Mouse (Mus musculus): ENCODE measurements at regions not wholly inside any gene's neighbourhood (a gene's known extent, or its start where the extent isn't known, plus 50 kb on each side); places are given as distances from the start of the nearest gene placed in this dataset.
A peak's percentile ranks its signal among the peaks of the same experiment; 100 is the strongest.

DNA sequence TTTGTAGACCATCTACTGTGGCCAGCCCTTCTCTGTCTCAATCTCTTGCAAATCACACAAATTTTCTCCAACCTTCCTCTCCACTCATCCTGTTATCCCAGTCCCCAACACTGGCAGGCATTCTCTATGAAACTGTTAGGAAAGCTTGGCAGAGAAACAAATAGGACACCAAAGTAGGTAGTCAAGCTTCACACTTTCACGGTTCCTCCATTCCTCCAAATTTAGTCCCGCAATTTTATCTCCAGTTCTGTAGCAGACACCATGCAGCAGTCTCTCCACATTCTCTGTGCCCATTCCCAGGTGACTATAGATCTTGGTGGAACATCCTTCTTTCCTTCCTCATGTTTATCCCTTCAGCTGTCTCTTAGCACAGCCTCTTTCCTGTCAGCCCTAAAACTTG is 856.9 kb downstream of the Zpld1 start:
- Histone ChIP-seq H3K27ac (ENCODE audit: low read length) (no peak overlapping the region), H3K4me3 (replicated peaks; ENCODE audit: low read length) (no peak overlapping the region), H3K27me3 (replicated peaks; ENCODE audit: control insufficient read depth, insufficient read depth, low read length) (no peaks in the 10 kb centered on the region), H3K36me3 (ENCODE audit: control insufficient read depth, insufficient read depth) (no peaks in the 10 kb centered on the region), H3K9ac (replicated peaks; ENCODE audit: low read depth, low read length) (no peak overlapping the region), H3K9me3 (ENCODE audit: control insufficient read depth, low read length) (no peaks in the 10 kb centered on the region), H3K4me2 (ENCODE audit: low read length) (no peak overlapping the region), H3K4me1 (replicated peaks; ENCODE audit: control insufficient read depth, insufficient read depth, low read length) (no peaks in the 10 kb centered on the region)
- ATAC-seq = no peak
- WGBS = 96% methylated on average over 2 of the region's 2 CpGs

DNA sequence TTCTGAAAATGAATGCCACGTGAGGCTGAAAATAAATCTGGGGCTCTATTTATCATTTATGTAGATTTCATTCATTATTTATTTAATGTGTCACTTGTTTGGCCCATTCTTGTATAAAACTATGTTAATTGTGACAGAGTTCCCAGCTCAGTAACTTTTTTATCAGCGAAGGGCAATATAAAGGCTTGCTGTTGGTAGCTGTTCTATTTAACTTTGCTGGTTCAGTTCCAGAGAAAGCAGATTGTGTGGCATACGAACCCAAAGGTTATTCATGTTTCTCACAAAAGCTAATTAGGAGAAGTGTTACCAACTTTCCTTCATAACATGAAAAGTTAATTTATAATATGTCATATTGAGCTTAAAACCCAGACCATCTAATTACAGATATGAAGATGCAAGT is 891.1 kb downstream of the Zpld1 start:
- Histone ChIP-seq H3K4me3 (replicated peaks; ENCODE audit: low read length) (no peak overlapping the region), H3K27ac (ENCODE audit: low read length) (no peak overlapping the region), H3K4me1 (replicated peaks; ENCODE audit: control insufficient read depth, insufficient read depth, low read length) (no peaks in the 10 kb centered on the region), H3K9me3 (ENCODE audit: control insufficient read depth, low read length) (no peaks in the 10 kb centered on the region), H3K4me2 (ENCODE audit: low read length) (no peak overlapping the region), H3K36me3 (ENCODE audit: control insufficient read depth, insufficient read depth) (no peaks in the 10 kb centered on the region), H3K9ac (replicated peaks; ENCODE audit: low read depth, low read length) (no peak overlapping the region), H3K27me3 (replicated peaks; ENCODE audit: control insufficient read depth, insufficient read depth, low read length) (no peaks in the 10 kb centered on the region)
- peak; percentile 72 for ATAC-seq
- 34% methylated on average over 3 of the region's 3 CpGs for WGBS

DNA sequence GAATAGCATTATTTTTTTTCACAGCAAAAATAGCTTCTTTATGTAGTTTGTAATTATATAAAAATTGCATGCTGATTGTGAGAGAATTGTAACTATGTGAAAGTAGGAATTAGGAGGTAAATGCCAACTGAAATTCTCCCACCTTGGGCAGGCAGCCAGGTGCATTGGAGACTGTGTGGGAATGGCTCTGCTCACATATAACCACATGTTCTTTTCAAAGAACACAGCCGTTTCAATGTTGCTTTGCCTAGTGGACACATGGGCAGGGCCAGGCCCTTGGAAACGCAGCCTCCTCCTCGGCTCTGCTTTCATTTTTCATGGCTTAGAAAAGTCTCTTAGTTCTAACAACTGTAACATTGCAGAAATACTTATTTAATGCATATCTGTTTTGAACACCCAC is 913.8 kb downstream of the Zpld1 start:
- Histone ChIP-seq H3K4me2 (ENCODE audit: low read length) (no peak overlapping the region), H3K36me3 (ENCODE audit: control insufficient read depth, insufficient read depth) (no peaks in the 10 kb centered on the region), H3K27me3 (replicated peaks; ENCODE audit: control insufficient read depth, insufficient read depth, low read length) (no peaks in the 10 kb centered on the region), H3K27ac (ENCODE audit: low read length) (no peak overlapping the region), H3K9ac (replicated peaks; ENCODE audit: low read depth, low read length) (no peak overlapping the region), H3K4me3 (replicated peaks; ENCODE audit: low read length) (no peak overlapping the region), H3K4me1 (replicated peaks; ENCODE audit: control insufficient read depth, insufficient read depth, low read length) (no peaks in the 10 kb centered on the region), H3K9me3 (ENCODE audit: control insufficient read depth, low read length) (no peaks in the 10 kb centered on the region)
- 0 out of 2 replicates have a peak, but pooled peaks have one; percentile 52 for ATAC-seq
- 30% methylated on average over 3 of the region's 3 CpGs for WGBS

DNA sequence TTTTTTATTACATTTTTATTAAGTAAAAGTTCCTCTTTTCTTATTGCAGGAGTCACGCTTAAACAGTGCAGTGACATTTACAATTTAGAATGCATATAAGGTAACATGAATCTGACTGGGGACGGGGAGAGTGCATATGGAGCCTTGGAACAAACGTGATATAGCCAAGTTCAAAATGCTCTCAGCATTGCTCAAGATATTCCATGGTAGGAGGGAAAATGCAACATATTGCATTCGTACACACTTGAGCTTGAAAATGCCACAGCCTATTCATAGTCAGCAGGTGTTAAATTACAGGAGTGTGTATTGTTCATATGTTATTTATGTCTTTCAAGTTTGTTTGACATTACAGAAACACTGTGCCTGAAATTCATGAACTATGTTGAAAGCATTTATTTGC is 922.8 kb downstream of the Zpld1 start:
- H3K36me3 ChIP-seq (ENCODE audit: control insufficient read depth, insufficient read depth) = no peaks in the 10 kb centered on the region
- no peaks in the 10 kb centered on the region for H3K27me3 ChIP-seq (replicated peaks; ENCODE audit: control insufficient read depth, insufficient read depth, low read length)
- WGBS = 59% methylated on average over 4 of the region's 4 CpGs
- H3K27ac ChIP-seq (ENCODE audit: low read length) = no peak overlapping the region
- no peak overlapping the region for H3K4me2 ChIP-seq (ENCODE audit: low read length)
- no peak overlapping the region for H3K9ac ChIP-seq (replicated peaks; ENCODE audit: low read depth, low read length)
- ATAC-seq = no peak
- no peak overlapping the region for H3K4me3 ChIP-seq (replicated peaks; ENCODE audit: low read length)
- no peaks in the 10 kb centered on the region for H3K9me3 ChIP-seq (ENCODE audit: control insufficient read depth, low read length)
- no peaks in the 10 kb centered on the region for H3K4me1 ChIP-seq (replicated peaks; ENCODE audit: control insufficient read depth, insufficient read depth, low read length)

DNA sequence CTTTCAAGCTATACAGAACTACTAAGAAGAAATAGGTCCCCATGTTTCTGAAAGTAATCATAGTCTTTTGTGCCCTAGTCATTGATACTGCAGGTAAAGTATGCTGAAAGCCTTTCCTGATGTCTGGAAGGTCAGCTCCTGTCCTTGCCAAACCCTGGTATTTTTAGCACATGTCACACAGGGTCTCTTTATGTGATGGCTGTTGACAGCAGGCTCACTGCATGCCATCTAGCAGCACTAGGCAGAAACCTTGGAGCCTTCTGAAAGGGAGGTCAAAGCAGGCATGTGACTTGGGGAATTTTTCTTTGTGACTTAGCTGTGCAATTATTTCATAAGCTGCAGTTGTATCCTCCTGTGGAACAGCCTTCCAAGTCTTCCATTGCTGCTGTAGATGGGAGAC is 943.4 kb downstream of the Zpld1 start:
- H3K4me3 ChIP-seq (replicated peaks; ENCODE audit: low read length) = no peak overlapping the region
- H3K9me3 ChIP-seq (ENCODE audit: control insufficient read depth, low read length) = no peaks in the 10 kb centered on the region
- no peak for ATAC-seq
- no peak overlapping the region for H3K9ac ChIP-seq (replicated peaks; ENCODE audit: low read depth, low read length)
- H3K27ac ChIP-seq (ENCODE audit: low read length) = no peak overlapping the region
- no peak overlapping the region for H3K4me2 ChIP-seq (ENCODE audit: low read length)
- no peaks in the 10 kb centered on the region for H3K36me3 ChIP-seq (ENCODE audit: control insufficient read depth, insufficient read depth)
- no peaks in the 10 kb centered on the region for H3K27me3 ChIP-seq (replicated peaks; ENCODE audit: control insufficient read depth, insufficient read depth, low read length)
- H3K4me1 ChIP-seq (replicated peaks; ENCODE audit: control insufficient read depth, insufficient read depth, low read length) = no peaks in the 10 kb centered on the region

DNA sequence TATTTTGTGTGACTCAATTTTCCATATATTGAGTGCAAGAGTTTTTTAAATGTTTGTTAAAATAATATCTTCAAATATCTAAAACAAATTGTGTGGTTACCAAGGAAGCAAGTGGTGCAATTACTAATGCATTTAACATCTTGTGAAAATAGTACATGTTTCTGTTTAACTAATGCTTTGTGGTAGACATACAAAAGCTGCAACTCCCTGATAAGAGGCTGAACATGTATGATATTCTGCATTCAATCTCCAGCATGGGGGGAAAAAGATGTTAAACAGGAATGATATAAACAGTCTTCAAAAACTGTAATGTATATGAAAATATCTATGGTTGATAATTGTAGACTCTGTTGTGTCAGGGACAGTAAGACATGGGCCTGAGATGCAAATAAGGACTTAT is 949.0 kb downstream of the Zpld1 start:
- H3K4me3 ChIP-seq (replicated peaks; ENCODE audit: low read length) = no peak overlapping the region
- no peak for ATAC-seq
- H3K27ac ChIP-seq (ENCODE audit: low read length) = no peak overlapping the region
- no peaks in the 10 kb centered on the region for H3K27me3 ChIP-seq (replicated peaks; ENCODE audit: control insufficient read depth, insufficient read depth, low read length)
- no peaks in the 10 kb centered on the region for H3K36me3 ChIP-seq (ENCODE audit: control insufficient read depth, insufficient read depth)
- H3K9me3 ChIP-seq (ENCODE audit: control insufficient read depth, low read length) = no peaks in the 10 kb centered on the region
- no peaks in the 10 kb centered on the region for H3K4me1 ChIP-seq (replicated peaks; ENCODE audit: control insufficient read depth, insufficient read depth, low read length)
- H3K9ac ChIP-seq (replicated peaks; ENCODE audit: low read depth, low read length) = no peak overlapping the region
- no peak overlapping the region for H3K4me2 ChIP-seq (ENCODE audit: low read length)

DNA sequence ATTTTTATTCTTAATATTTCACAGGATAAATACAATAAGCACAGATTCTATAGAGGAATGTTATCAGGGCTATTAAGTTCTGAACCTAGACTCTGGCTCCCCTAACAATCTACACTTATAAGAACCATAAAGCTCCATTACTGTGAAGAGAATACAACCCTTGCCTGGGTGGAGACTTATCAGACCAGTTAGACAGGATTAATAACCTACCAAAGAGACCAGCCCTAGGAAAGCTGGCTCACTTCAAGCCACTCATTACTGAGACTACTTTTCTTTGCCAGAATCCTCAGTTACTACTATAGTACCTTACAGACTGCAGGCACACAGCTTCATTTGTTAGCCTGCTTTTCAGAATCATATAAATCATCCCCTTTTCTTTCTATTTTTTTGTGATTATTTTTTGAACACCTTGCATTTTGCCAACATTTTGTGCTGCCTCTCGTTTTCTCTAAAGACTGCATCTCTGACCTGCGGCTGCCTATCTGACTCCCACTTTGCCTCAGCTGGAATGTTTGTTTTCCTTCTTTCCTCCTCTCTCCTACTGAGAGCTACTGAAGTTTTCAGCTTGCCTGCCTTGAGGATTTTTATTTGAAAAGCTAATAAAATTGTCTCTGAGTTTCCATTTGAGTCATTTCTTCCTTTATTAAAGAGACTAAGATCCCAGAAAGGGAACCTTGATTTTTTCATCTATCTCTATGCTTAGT is 951.5 kb downstream of the Zpld1 start:
- Histone ChIP-seq H3K9me3 (ENCODE audit: control insufficient read depth, low read length) (peaks cover 2% of the 10 kb centered on the region; the same call in 1 of the 2 replicates), H3K4me1 (replicated peaks; ENCODE audit: control insufficient read depth, insufficient read depth, low read length) (no peaks in the 10 kb centered on the region), H3K27me3 (replicated peaks; ENCODE audit: control insufficient read depth, insufficient read depth, low read length) (no peaks in the 10 kb centered on the region), H3K9ac (replicated peaks; ENCODE audit: low read depth, low read length) (no peak overlapping the region), H3K4me3 (replicated peaks; ENCODE audit: low read length) (no peak overlapping the region), H3K36me3 (ENCODE audit: control insufficient read depth, insufficient read depth) (no peaks in the 10 kb centered on the region), H3K27ac (ENCODE audit: low read length) (no peak overlapping the region), H3K4me2 (ENCODE audit: low read length) (no peak overlapping the region)
- no peak for ATAC-seq
- WGBS = 71% methylated on average over 2 of the region's 2 CpGs
